ENCODE assay signal across 16 mouse cellular contexts in genomic region chr4:98563082-98563481, GRCm38 (mm10).
DNase-seq lines count a peak whose midpoint lies in the region; ATAC-seq lines count a peak whose summit lies in the region.
"Had no signal": no experiment of that assay in that cellular context is flagged by ENCODE, and none has a peak within 500 bp of the region (broad histone marks: within the 10 kb centered on the region; RNA-seq: fewer than 3 reads in every experiment).

No protein-coding gene starts in this region.

- no peaks in the 10 kb centered on the region for H3K27me3 ChIP-seq in heart, embryonic 13.5 days (replicated peaks)
- H3K27me3 ChIP-seq in lung, embryonic 16.5 days (ENCODE audit: control insufficient read depth, insufficient read depth, low read depth, low read length): no peaks in the 10 kb centered on the region
- H3K27me3 ChIP-seq in limb, embryonic 13.5 days: no peaks in the 10 kb centered on the region
- H3K27me3 ChIP-seq in stomach, embryonic 16.5 days (ENCODE audit: control insufficient read depth, insufficient read depth, low read length): no peaks in the 10 kb centered on the region
- H3K27me3 ChIP-seq: kidney, embryonic 15.5 days; liver, embryonic 12.5 days; neural tube, embryonic 13.5 days had no signal

- peak overlapping the region; percentile 97 for H3K27ac ChIP-seq in heart, embryonic 13.5 days (replicated peaks)
- H3K27ac ChIP-seq in lung, embryonic 16.5 days (ENCODE audit: low read length): peak overlapping the region; percentile 86
- peak overlapping the region; percentile 73; the same call in 1 of the 2 replicates for H3K27ac ChIP-seq in limb, embryonic 13.5 days
- peak overlapping the region; percentile 60; the same call in 1 of the 2 replicates for H3K27ac ChIP-seq in stomach, embryonic 16.5 days (ENCODE audit: low read length)
- H3K27ac ChIP-seq: hindbrain, embryonic 10.5 days; kidney, embryonic 15.5 days; liver, embryonic 12.5 days; neural tube, embryonic 13.5 days had no signal

- H3K4me3 ChIP-seq in heart, embryonic 13.5 days: no peak overlapping the region
- no peak overlapping the region for H3K4me3 ChIP-seq in lung, embryonic 16.5 days (ENCODE audit: low read length)
- no peak overlapping the region for H3K4me3 ChIP-seq in limb, embryonic 13.5 days
- no peak overlapping the region for H3K4me3 ChIP-seq in stomach, embryonic 16.5 days (replicated peaks; ENCODE audit: low read length)
- H3K4me3 ChIP-seq: hindbrain, embryonic 10.5 days; kidney, embryonic 15.5 days; liver, embryonic 12.5 days; neural tube, embryonic 13.5 days had no signal

- H3K9ac ChIP-seq in heart, embryonic 13.5 days: peak overlapping the region; percentile 64
- no peak overlapping the region; the same call in 1 of the 2 replicates for H3K9ac ChIP-seq in lung, embryonic 16.5 days (ENCODE audit: low read length)
- H3K9ac ChIP-seq in limb, embryonic 13.5 days: no peak overlapping the region
- no peak overlapping the region for H3K9ac ChIP-seq in stomach, embryonic 16.5 days (ENCODE audit: low read length)
- H3K9ac ChIP-seq: forebrain, postnatal 0 days; kidney, embryonic 15.5 days; liver, embryonic 12.5 days; neural tube, embryonic 13.5 days had no signal

- DNase-seq in heart, postnatal 14 days: no peak
- DNase-seq in lung, postnatal 14 days: no peak
- no peak for DNase-seq in cerebellum, postnatal 25 days
- DNase-seq: adrenal gland, postnatal 25 days; cerebellum, adult 9-10 months; embryo, embryonic 11 days; forebrain, postnatal 0 days; thymus, postnatal 36 days had no signal

- intact Hi-C loops in heart, postnatal 14 days (cut with DNase I): no loop called here

- no peaks in the 10 kb centered on the region for H3K36me3 ChIP-seq in heart, embryonic 13.5 days
- no peaks in the 10 kb centered on the region for H3K36me3 ChIP-seq in lung, embryonic 16.5 days (ENCODE audit: control insufficient read depth, insufficient read depth, low read length)
- no peaks in the 10 kb centered on the region for H3K36me3 ChIP-seq in limb, embryonic 13.5 days
- H3K36me3 ChIP-seq in stomach, embryonic 16.5 days (ENCODE audit: control insufficient read depth, insufficient read depth, low read length): no peaks in the 10 kb centered on the region
- H3K36me3 ChIP-seq: hindbrain, embryonic 10.5 days; kidney, embryonic 15.5 days; liver, embryonic 12.5 days; neural tube, embryonic 13.5 days had no signal

- H3K4me2 ChIP-seq in heart, embryonic 13.5 days: peak overlapping the region; percentile 44
- H3K4me2 ChIP-seq in lung, embryonic 16.5 days (ENCODE audit: low read depth, low read length): no peak overlapping the region; the same call in 1 of the 2 replicates
- no peak overlapping the region for H3K4me2 ChIP-seq in limb, embryonic 13.5 days (replicated peaks)
- H3K4me2 ChIP-seq in stomach, embryonic 16.5 days (ENCODE audit: low read depth, low read length): no peak overlapping the region
- H3K4me2 ChIP-seq: kidney, embryonic 15.5 days; liver, embryonic 12.5 days; neural tube, embryonic 13.5 days had no signal

- ATAC-seq in heart, embryonic 13.5 days (ENCODE audit: extremely low read depth, insufficient number of reproducible peaks, low FRiP score, low TSS enrichment): no peak
- ATAC-seq in lung, embryonic 16.5 days (ENCODE audit: low read depth): no peak
- no peak for ATAC-seq in limb, embryonic 13.5 days (ENCODE audit: low FRiP score, low read depth)
- no peak for ATAC-seq in stomach, embryonic 16.5 days (ENCODE audit: insufficient read depth, low FRiP score)
- ATAC-seq: liver, embryonic 12.5 days had no signal

- WGBS in heart, embryonic 13.5 days: 30% methylated on average over 5 of the region's 5 CpGs
- 54% methylated on average over 5 of the region's 5 CpGs for WGBS in lung, embryonic 16.5 days
- WGBS in limb, embryonic 13.5 days: 73% methylated on average over 5 of the region's 5 CpGs
- 59% methylated on average over 5 of the region's 5 CpGs for WGBS in stomach, embryonic 16.5 days

- H3K9me3 ChIP-seq in heart, embryonic 13.5 days: no peaks in the 10 kb centered on the region
- H3K9me3 ChIP-seq in lung, embryonic 16.5 days (ENCODE audit: control insufficient read depth, low read length): no peaks in the 10 kb centered on the region
- H3K9me3 ChIP-seq in limb, embryonic 13.5 days: no peaks in the 10 kb centered on the region
- no peaks in the 10 kb centered on the region for H3K9me3 ChIP-seq in stomach, embryonic 16.5 days (replicated peaks; ENCODE audit: control insufficient read depth, low read length)
- H3K9me3 ChIP-seq: hindbrain, embryonic 10.5 days; kidney, embryonic 15.5 days; liver, embryonic 12.5 days; neural tube, embryonic 13.5 days had no signal

- H3K4me1 ChIP-seq in heart, embryonic 13.5 days: peaks cover 36% of the 10 kb centered on the region
- peaks cover 31% of the 10 kb centered on the region for H3K4me1 ChIP-seq in lung, embryonic 16.5 days (replicated peaks; ENCODE audit: control insufficient read depth, insufficient read depth, low read length)
- H3K4me1 ChIP-seq in limb, embryonic 13.5 days: peaks cover 31% of the 10 kb centered on the region
- peaks cover 12% of the 10 kb centered on the region for H3K4me1 ChIP-seq in stomach, embryonic 16.5 days (ENCODE audit: control insufficient read depth, insufficient read depth, low read length)
- H3K4me1 ChIP-seq: hindbrain, embryonic 10.5 days; liver, embryonic 12.5 days had no signal
